Mouse (Mus musculus) common myeloid progenitor, adult 5-6 weeks (primary cell): ENCODE results near the gene Dcps. TPM values are rescaled to one million over a fixed set of nuclear protein-coding genes. Genes with fewer than 3 reads are reported as not detected.

Source experiments
- ATAC-seq: replicated peaks from 2 replicates; pipeline ENCODE4 v1.8.0; 2016; ENCODE audit warnings: low read depth, mild to moderate bottlenecking, moderate TSS enrichment, inconsistent platforms; ENCODE audit not compliant: poor library complexity, severe bottlenecking
- total RNA-seq: library from RNA; stranded (forward); fragments of 200-1000, 187-1606 nt; gene quantifications from 2 replicates; pipeline ENCODE4 v1.2.3, GENCODE M21; 2017

The Dcps gene
- total RNA-seq = 64.0 and 71.4 TPM in 2 replicates

DNA sequence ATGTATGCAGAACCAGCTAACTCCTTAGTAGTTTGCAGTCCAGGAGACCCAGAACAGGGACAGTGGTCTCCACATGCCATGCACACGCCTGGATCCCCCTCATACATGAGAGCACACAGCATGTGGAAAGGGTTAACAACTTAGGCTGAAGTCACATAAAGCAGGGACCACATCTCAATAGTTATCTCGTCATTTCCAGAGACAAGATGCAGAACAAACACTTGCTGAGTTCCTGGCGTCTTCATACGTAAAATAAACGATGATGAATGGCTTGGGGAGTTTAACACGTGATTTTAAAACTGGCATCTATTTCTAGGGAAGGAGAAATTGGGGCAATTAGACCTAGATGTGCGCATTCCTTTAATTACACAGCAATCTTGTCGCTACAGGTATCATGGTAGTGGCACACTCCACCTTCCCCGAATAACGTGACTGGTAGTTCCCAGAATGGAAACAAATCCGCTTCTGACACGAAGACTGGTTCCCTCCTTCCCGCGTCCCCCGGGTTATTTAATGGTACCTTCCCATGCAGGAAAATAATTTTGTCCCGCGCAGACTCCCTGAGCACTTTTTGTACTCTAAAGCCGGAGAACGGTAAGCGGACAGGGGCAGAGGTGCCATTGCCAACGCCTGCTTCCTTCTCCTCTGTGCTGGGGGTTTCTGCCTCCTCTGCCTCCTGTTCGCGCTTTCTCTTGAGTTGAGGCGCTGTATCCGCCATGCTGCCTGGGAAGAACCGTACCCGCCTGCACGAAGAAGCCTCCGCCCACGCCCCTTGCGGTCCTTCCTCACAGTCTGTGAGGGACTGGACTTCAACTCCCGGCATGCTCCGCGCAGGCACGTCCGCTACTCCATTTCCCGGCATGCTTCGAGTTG is at the start of gene Dcps:
Gene Dcps, minus strand, starts transcription at position 811 of the 873 bp plus-strand sequence.
- ATAC-seq = peak; percentile 98

DNA sequence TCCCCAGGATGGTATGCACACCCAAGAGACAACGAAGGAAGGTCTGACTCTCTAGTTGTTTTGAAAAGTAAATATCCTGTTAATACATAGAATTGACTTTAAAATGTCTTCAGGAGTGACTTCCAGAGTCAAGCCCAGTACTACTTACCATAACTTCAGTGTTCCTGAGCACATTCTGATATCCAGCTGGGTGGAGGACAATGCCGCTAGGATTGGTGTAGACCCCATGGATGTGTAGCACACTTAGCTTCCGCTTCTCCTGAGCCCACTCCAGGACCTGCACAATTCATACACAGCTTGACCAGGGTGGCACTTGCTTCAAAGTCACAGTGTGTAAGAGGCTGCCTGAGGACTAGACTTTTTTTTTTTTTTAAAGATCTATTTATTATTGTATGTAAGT is 47.6 kb upstream of the Dcps start:
- no peak for ATAC-seq

- no peak for ATAC-seq
Observed at GRCm38 (mm10) chr9:35217963-35218362, 42.1 kb upstream of the Dcps start.

DNA sequence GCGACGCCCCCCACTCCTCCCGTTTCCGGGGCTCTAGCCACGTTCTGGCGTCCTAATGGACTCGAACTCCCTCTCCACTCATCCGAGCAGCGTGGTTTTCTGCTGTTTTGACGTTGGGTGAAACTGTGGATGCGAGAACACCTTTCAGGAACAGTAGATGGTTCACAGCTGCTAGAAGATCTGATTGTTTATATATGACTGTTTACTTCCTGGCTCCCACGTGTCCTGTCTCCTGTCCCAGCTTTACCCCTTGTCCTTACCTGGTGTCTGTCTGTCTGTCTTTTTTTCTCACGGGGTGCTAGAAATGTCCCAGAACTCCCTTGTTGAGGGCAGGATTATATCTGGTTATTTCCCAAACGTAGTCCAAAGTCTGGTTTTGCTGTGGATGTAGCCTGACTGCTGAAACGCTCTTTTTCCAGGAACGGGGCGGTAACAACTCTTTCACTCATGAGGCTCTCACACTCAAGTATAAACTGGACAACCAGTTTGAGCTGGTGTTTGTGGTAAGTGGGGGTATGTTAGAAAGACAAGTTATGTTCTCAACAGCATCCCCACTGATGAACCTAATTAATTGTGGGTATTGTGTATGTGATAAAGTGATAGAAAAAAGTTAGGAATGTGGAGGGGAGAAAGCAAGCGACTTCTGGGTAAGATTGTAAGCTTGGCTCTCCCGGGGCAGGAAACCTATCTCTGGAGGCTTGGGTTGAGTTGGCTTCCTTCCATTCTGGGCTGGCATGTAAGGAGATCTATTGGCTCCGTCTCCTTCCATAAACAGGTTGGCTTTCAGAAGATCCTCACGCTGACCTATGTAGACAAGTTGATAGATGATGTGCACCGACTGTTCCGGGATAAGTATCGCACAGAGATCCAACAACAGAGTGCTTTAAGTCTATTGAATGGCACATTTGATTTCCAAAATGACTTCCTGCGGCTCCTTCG is 36.0 kb upstream of the Dcps start:
- ATAC-seq = peak; percentile 6; the same call in 1 of the 2 replicates

- peak; percentile 95 for ATAC-seq
Observed at GRCm38 (mm10) chr9:35210542-35211474, 34.9 kb upstream of the Dcps start, which contains the start of gene Foxred1. Foxred1 (minus strand) TSS chr9:35211055.

DNA sequence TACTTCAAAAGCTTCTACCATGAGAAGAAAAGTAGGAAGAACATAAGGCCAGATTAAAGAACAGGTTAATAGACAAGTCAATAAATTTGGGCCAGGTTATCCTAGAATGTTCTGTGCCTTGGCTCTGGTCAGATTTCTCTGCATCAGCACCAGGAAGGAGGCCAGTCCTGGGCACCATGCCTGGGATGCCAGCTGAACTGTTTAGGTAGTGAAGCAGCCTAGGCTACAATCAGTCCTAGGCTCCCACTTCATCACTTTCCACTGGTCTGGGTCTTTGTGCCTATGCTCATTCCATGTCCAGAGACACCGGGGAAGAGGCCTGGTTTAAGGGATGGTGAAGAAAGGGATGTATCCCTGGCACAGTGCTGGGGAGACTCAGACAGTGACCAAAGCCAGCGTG is 28.6 kb upstream of the Dcps start:
- ATAC-seq = no peak

GRCm38 (mm10) chr9:35203536-35203935 is 27.7 kb upstream of the Dcps start:
- no peak for ATAC-seq

DNA sequence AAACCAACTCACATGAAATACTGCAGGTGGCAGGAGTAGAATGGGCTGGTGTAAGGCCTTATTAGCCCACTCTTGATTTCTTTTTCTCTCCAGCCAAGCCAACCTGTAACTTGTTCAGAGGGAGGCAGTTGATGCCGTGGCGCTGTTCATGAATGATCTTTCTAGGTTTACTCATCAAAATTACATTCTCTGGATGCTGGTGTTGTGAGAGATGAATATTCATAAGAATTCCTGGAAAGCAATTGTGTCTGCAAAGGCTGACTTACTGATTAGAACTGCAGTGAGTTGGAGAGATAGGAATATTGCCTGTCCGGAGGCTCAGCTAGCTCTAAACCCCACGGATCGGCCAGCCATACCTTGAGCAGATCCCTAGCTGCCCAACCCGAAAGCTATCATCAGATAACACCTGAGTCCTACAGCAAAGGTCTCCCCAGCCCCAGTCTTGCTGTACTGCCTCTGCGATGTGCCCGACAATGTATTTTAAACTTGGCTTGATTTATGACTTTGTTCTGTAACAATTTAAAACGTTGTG is 24.7 kb upstream of the Dcps start:
- no peak for ATAC-seq

DNA sequence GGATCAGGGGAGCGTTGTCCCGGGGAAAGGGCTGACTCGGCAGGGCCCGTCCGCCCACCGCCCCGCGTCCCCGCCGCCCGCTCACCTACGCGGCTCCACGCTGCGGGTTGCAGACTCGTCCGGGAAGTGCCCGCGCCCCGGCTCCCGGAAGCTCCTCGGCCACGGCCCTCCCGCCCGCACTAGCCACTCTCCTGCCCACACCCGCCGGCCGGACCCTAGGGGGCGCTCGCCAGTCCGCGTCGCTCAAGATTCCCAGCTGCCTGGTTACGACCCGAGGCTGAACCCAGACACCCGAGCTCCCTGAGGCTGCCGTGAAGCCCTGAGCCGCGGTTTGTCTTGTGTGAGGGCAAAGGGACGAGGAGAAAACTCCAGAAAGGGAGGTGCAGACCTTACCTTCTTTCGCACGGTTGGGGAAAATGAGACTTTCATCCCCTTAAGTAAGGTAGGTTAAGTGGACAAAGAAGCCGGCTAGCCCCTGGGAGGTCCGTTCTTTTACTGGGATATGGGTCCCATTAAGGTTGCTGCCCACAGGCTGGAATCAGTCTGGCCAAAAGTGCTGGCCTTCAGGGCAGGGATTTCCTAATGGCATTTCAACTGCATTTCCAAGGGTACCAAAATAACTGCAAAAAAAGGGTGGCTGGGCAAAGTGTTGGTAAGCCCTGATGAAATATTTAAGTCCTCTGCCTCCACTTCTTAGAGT is 24.1 kb upstream of the Dcps start, which contains the start of the genes Srpr and Tirap:
Gene Srpr, plus strand, starts transcription at position 404 of the 700 bp plus-strand sequence.
Gene Tirap, minus strand, starts transcription at position 520 of the 700 bp plus-strand sequence.
- ATAC-seq = peak; percentile 97

- ATAC-seq = peak; percentile 23
Observed at GRCm38 (mm10) chr9:35198945-35199771, 23.3 kb upstream of the Dcps start.

GRCm38 (mm10) chr9:35198351-35198750 is 22.5 kb upstream of the Dcps start:
- no peak for ATAC-seq

DNA sequence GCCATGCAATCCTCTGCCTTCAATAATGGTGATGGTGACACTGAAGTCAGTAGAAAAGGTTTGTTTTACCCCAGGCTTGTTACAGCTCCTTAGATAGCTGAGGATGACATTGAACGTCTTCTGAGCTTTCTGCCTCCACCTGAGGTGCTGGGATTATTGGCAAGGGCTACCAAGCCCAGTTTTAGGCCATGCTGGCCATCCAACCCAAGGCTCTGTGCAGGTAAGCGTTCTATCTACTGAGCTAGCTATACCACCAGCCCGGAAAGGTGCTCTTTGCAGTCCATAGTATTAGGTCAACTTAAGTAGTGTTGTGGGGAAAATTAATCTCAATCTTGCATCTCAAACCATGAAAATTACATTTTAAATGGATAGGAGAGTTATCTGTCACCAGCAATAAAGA is 21.8 kb upstream of the Dcps start:
- ATAC-seq = no peak

- no peak for ATAC-seq
Observed at GRCm38 (mm10) chr9:35194048-35194447, 18.2 kb upstream of the Dcps start.

GRCm38 (mm10) chr9:35192983-35193542 is 17.2 kb upstream of the Dcps start:
- no peak for ATAC-seq

DNA sequence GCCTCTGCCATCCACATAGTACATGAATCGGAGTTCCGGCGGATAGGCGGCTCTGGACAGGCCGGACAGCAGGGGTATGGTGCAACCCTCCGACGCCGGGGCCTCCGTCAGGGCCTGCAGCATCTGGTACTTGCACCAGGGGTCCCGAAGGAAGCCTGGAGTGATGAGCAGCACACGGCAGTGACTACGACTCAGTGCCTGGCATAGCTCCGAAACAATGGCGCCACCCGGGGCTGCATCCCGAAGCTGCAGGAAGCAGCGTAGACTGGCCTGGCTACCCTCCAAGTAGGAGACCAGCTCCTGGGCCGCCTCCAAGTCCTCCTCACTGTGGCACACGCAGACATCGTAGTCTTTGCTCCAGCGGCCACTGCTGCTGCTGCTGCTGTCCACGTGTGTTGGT is 12.8 kb upstream of the Dcps start:
- no peak for ATAC-seq

- no peak for ATAC-seq
Observed at GRCm38 (mm10) chr9:35187351-35187903, 11.6 kb upstream of the Dcps start.

DNA sequence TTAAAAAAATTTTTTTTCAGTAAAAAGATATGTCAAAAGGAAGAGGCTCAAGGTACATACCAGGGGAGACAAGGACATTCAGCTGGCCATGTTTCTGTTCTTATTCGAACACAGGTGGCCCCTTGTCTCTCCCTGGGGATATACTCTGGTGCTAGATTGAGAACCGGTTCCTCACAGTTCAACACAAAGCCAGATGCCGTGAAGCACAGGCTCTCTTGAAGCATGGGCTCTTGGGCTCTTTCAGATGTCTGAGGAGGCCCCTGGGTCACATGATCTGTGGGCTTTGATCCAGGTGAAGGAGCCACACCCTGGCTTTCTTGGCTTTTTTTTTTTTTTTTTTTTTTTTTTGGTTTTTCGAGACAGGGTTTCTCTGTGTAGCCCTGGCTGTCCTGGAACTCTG is 10.6 kb upstream of the Dcps start:
- ATAC-seq = no peak
